Mouse (Mus musculus): ENCODE results near the gene Tnfrsf25. TPM values are rescaled to one million over a fixed set of nuclear protein-coding genes. Genes with fewer than 3 reads are reported as not detected.
A peak's percentile ranks its signal among the peaks of the same experiment; 100 is the strongest.

The Tnfrsf25 gene
- polyA plus RNA-seq, 2 experiments = 0.15 to 0.93 TPM

- TF ChIP-seq CTCF (IDR thresholded peaks at IDR 0.05; ENCODE audit: low read depth) (no peak), EP300 (IDR thresholded peaks at IDR 0.05; ENCODE audit: low read depth) (peak; percentile 88)
- ATAC-seq (ENCODE audit: insufficient read depth) = peak; percentile 73
- Histone ChIP-seq H3K27ac (peak overlapping the region; percentile 92), H3K4me3 (ENCODE audit: insufficient read depth in 1 of 2, low read depth in 2 of 2, low read length in 2 of 2) (peak overlapping the region in 1 of 2 experiments; percentile 18; a peak in 1 of 4 replicates), H3K9ac (replicated peaks) (peak overlapping the region; percentile 70), H3K9me3 (ENCODE audit: control insufficient read depth, low read length) (no peaks in the 10 kb centered on the region), H3K27me3 (ENCODE audit: control insufficient read depth, insufficient read depth, low read length) (peaks cover 1% of the 10 kb centered on the region; the same call in 1 of the 2 replicates), H3K36me3 (replicated peaks; ENCODE audit: control insufficient read depth, insufficient read depth, low read depth) (peaks cover 18% of the 10 kb centered on the region), H3K4me1 (replicated peaks; ENCODE audit: control insufficient read depth in 2 of 2, insufficient read depth in 2 of 2, low read length in 1 of 2) (peaks cover 30 to 37% of the 10 kb centered on the region in 2 experiments), H3K4me2 (ENCODE audit: low read depth) (peak overlapping the region; percentile 67)
- peak in 1 of 3 experiments; percentile 63 for DNase-seq (ENCODE audit: low read depth in 3 of 3, low spot score in 3 of 3)
- 19% methylated on average over 4 of the region's 4 CpGs for WGBS (ENCODE audit: insufficient replicate concordance)
Observed at GRCm38 (mm10) chr4:152110689-152111088, 5.0 kb upstream of the Tnfrsf25 start.

- peaks cover 27 to 31% of the 10 kb centered on the region in 2 experiments for H3K4me1 ChIP-seq (replicated peaks; ENCODE audit: control insufficient read depth in 2 of 2, insufficient read depth in 2 of 2, low read length in 1 of 2)
- H3K9me3 ChIP-seq (ENCODE audit: control insufficient read depth, low read length) = no peaks in the 10 kb centered on the region
- no peak for DNase-seq (ENCODE audit: low read depth in 3 of 3, low spot score in 3 of 3)
- no peak overlapping the region for H3K27ac ChIP-seq
- no peak overlapping the region for H3K4me2 ChIP-seq (ENCODE audit: low read depth)
- no peak for TF ChIP-seq EP300 (IDR thresholded peaks at IDR 0.05; ENCODE audit: low read depth)
- TF ChIP-seq CTCF (IDR thresholded peaks at IDR 0.05; ENCODE audit: low read depth) = no peak
- H3K4me3 ChIP-seq (ENCODE audit: insufficient read depth in 1 of 2, low read depth in 2 of 2, low read length in 2 of 2) = no peak overlapping the region
- ATAC-seq (ENCODE audit: insufficient read depth) = no peak
- 86% methylated on average over 9 of the region's 9 CpGs for whole genome bisulfite sequencing (ENCODE audit: insufficient replicate concordance)
- peaks cover 18% of the 10 kb centered on the region for H3K36me3 ChIP-seq (replicated peaks; ENCODE audit: control insufficient read depth, insufficient read depth, low read depth)
- no peak overlapping the region for H3K9ac ChIP-seq (replicated peaks)
- peaks cover 17% of the 10 kb centered on the region for H3K27me3 ChIP-seq (ENCODE audit: control insufficient read depth, insufficient read depth, low read length)
Observed at GRCm38 (mm10) chr4:152112329-152112728, 3.4 kb upstream of the Tnfrsf25 start.

DNA sequence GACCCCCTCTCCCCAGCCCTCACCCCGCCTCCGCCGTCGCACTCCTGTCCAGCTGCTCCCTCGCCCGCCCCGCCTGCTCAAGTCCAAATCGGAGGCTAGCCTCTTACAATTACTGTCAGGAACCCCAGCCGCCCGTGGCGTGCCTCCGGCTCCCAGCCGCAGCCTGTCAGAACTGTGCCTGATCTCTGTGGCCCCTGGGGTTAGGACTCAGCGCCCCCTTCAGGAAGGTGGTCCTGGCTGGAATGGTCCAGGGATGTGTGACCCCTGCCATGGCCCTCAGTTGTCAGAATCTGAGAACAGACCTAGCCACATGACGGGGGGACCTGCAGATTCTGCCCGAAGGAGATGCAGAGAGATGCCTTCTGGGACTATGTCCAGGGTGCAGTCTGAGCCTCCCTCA lies 1.7 kb upstream of the Tnfrsf25 start:
- H3K36me3 ChIP-seq (replicated peaks; ENCODE audit: control insufficient read depth, insufficient read depth, low read depth) = peaks cover 14% of the 10 kb centered on the region

DNA sequence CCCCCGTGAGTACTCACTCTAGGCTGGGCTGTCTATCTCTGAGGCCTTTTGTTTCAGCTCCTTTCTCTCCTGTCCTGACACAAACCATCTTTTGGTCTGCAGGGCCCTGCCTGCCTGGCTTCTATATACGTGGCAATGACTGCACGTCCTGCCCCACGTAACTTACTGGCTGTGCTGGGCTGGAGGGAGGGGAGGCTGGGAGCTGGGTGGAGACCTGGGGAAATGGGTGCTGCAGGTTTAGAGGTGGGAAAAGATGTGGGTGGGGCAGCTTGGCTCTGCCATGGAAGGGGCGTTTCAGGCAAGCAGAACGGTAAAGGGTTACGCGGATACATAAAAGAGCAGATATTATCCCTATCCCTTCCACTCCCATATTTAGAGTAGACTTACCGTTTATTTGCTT lies 1.8 kb downstream of the Tnfrsf25 start:
- WGBS (ENCODE audit: insufficient replicate concordance) = 60% methylated on average over 9 of the region's 9 CpGs
- DNase-seq (ENCODE audit: low read depth in 3 of 3, low spot score in 3 of 3) (no peak), ATAC-seq (ENCODE audit: insufficient read depth) (no peak)
- no peak overlapping the region for H3K4me3 ChIP-seq (ENCODE audit: insufficient read depth in 1 of 2, low read depth in 2 of 2, low read length in 2 of 2)
- H3K27ac ChIP-seq = no peak overlapping the region
- peaks cover 68% of the 10 kb centered on the region for H3K27me3 ChIP-seq (ENCODE audit: control insufficient read depth, insufficient read depth, low read length)
- TF ChIP-seq EP300 (IDR thresholded peaks at IDR 0.05; ENCODE audit: low read depth) (no peak), CTCF (IDR thresholded peaks at IDR 0.05; ENCODE audit: low read depth) (no peak)
- no peaks in the 10 kb centered on the region for H3K9me3 ChIP-seq (ENCODE audit: control insufficient read depth, low read length)
- H3K9ac ChIP-seq (replicated peaks) = no peak overlapping the region
- H3K4me1 ChIP-seq (replicated peaks; ENCODE audit: control insufficient read depth in 2 of 2, insufficient read depth in 2 of 2, low read length in 1 of 2) = no peaks in the 10 kb centered on the region
- H3K36me3 ChIP-seq (replicated peaks; ENCODE audit: control insufficient read depth, insufficient read depth, low read depth) = peaks cover 3% of the 10 kb centered on the region; the same call in 1 of the 2 replicates
- no peak overlapping the region for H3K4me2 ChIP-seq (ENCODE audit: low read depth)

More for the DNA sequence above, 1.7 kb upstream of the Tnfrsf25 start:
- ATAC-seq (ENCODE audit: insufficient read depth) (no peak), DNase-seq (ENCODE audit: low read depth in 3 of 3, low spot score in 3 of 3) (no peak)
- Histone ChIP-seq H3K27ac (no peak overlapping the region), H3K4me1 (replicated peaks; ENCODE audit: control insufficient read depth in 2 of 2, insufficient read depth in 2 of 2, low read length in 1 of 2) (peaks cover 22 to 24% of the 10 kb centered on the region in 2 experiments), H3K4me2 (ENCODE audit: low read depth) (no peak overlapping the region), H3K27me3 (ENCODE audit: control insufficient read depth, insufficient read depth, low read length) (peaks cover 34% of the 10 kb centered on the region), H3K4me3 (ENCODE audit: insufficient read depth in 1 of 2, low read depth in 2 of 2, low read length in 2 of 2) (no peak overlapping the region), H3K9me3 (ENCODE audit: control insufficient read depth, low read length) (no peaks in the 10 kb centered on the region), H3K9ac (replicated peaks) (no peak overlapping the region)
- 81% methylated on average over 16 of the region's 16 CpGs for WGBS (ENCODE audit: insufficient replicate concordance)
- TF ChIP-seq CTCF (IDR thresholded peaks at IDR 0.05; ENCODE audit: low read depth) = 0 out of 2 replicates have a peak, but pooled peaks have one; percentile 10
- TF ChIP-seq EP300 (IDR thresholded peaks at IDR 0.05; ENCODE audit: low read depth) = no peak

GRCm38 (mm10) chr4:152119396-152120292 lies 3.9 kb downstream of the Tnfrsf25 start:
- DNase-seq (ENCODE audit: low read depth in 3 of 3, low spot score in 3 of 3) = no peak
- ATAC-seq (ENCODE audit: insufficient read depth) = no peak
- WGBS (ENCODE audit: insufficient replicate concordance) = 13% methylated on average over 39 of the region's 39 CpGs
- no peak for TF ChIP-seq EP300 (IDR thresholded peaks at IDR 0.05; ENCODE audit: low read depth)
- peak; percentile 75 for TF ChIP-seq CTCF (IDR thresholded peaks at IDR 0.05; ENCODE audit: low read depth)
- Histone ChIP-seq H3K9ac (replicated peaks) (no peak overlapping the region), H3K4me3 (ENCODE audit: insufficient read depth in 1 of 2, low read depth in 2 of 2, low read length in 2 of 2) (no peak overlapping the region), H3K36me3 (replicated peaks; ENCODE audit: control insufficient read depth, insufficient read depth, low read depth) (no peaks in the 10 kb centered on the region; the same call in 1 of the 2 replicates), H3K4me1 (replicated peaks; ENCODE audit: control insufficient read depth in 2 of 2, insufficient read depth in 2 of 2, low read length in 1 of 2) (no peaks in the 10 kb centered on the region), H3K27ac (no peak overlapping the region), H3K4me2 (ENCODE audit: low read depth) (no peak overlapping the region), H3K27me3 (ENCODE audit: control insufficient read depth, insufficient read depth, low read length) (peaks cover 89% of the 10 kb centered on the region), H3K9me3 (ENCODE audit: control insufficient read depth, low read length) (no peaks in the 10 kb centered on the region)
